Mouse (Mus musculus) MEL (cell line): ENCODE data around the gene Prss22. TPM values are rescaled to one million over a fixed set of nuclear protein-coding genes. Genes with fewer than 3 reads are reported as not detected.

Source experiments
- DNase-seq: peaks from one replicate; pipeline ENCODE4 v3.0.0; 2011; ENCODE audit warnings: low read depth, low spot score
- H3K27ac ChIP-seq: 2 replicates; pipeline ENCODE4 v1.5.1; 2012; ENCODE audit warnings: low read depth, mild to moderate bottlenecking, control low read depth, low read length, moderate library complexity; ENCODE audit not compliant: control insufficient read depth
- H3K27me3 ChIP-seq, 2 experiments: fragments of 150-350 bp in 1 of 2; sonication (generic) in 1 of 2; 2 replicates each; pipeline ENCODE4 v1.6.1; 2012; ENCODE audit warnings: low read length in 2 of 2, mild to moderate bottlenecking in 2 of 2, improper control_type of control experiment in 1 of 2, moderate library complexity in 1 of 2; ENCODE audit not compliant: insufficient read depth in 2 of 2, control insufficient read depth in 1 of 2
- H3K36me3 ChIP-seq, 2 experiments: 2 replicates each; pipeline ENCODE4 v1.6.1; 2012 to 2014; ENCODE audit warnings: low read length in 2 of 2, improper control_type of control experiment in 1 of 2, inconsistent platforms in 1 of 2, mild to moderate bottlenecking in 1 of 2; ENCODE audit not compliant: insufficient read depth in 2 of 2, control insufficient read depth in 1 of 2
- H3K4me1 ChIP-seq, 2 experiments: fragments of 150-350 bp in 1 of 2; sonication (generic) in 1 of 2; 2 replicates each; pipeline ENCODE4 v1.6.1; 2012; ENCODE audit warnings: low read length in 2 of 2, improper control_type of control experiment in 1 of 2, mild to moderate bottlenecking in 1 of 2; ENCODE audit not compliant: insufficient read depth in 2 of 2, control insufficient read depth in 1 of 2
- H3K4me3 ChIP-seq, 2 experiments: fragments of 150-350 bp in 1 of 2; sonication (generic) in 1 of 2; 2 replicates each; pipeline ENCODE4 v1.5.1; 2012; ENCODE audit warnings: low read depth in 2 of 2, low read length in 2 of 2, mild to moderate bottlenecking in 2 of 2, moderate library complexity in 2 of 2, control low read depth in 1 of 2, improper control_type of control experiment in 1 of 2; ENCODE audit not compliant: control insufficient read depth in 1 of 2, insufficient read depth in 1 of 2
- H3K79me2 ChIP-seq: 2 replicates; pipeline ENCODE4 v1.6.1; 2012; ENCODE audit warnings: mild to moderate bottlenecking, low read length, moderate library complexity; ENCODE audit not compliant: control insufficient read depth, poor library complexity, insufficient read depth
- H3K9ac ChIP-seq: 2 replicates; pipeline ENCODE4 v1.6.1; 2012; ENCODE audit warnings: low read depth, mild to moderate bottlenecking, control low read depth, low read length, moderate library complexity; ENCODE audit not compliant: control insufficient read depth, poor library complexity, severe bottlenecking
- H3K9me3 ChIP-seq: fragments of 150-350 bp; sonication (generic); replicated peaks from 2 replicates; pipeline ENCODE4 v1.6.1; 2012; ENCODE audit warnings: mild to moderate bottlenecking, low read length, improper control_type of control experiment, moderate library complexity; ENCODE audit not compliant: insufficient read depth
- BHLHE40 ChIP-seq: IDR thresholded peaks from 2 replicates; pipeline ENCODE4 v1.6.1; 2012; ENCODE audit warnings: low read depth, mild to moderate bottlenecking, inconsistent platforms, low read length, improper control_type of control experiment, borderline replicate concordance
- CHD1 ChIP-seq: IDR thresholded peaks from 2 replicates; pipeline ENCODE4 v1.6.1; 2012; ENCODE audit warnings: low read depth, mild to moderate bottlenecking, inconsistent platforms, low read length, improper control_type of control experiment
- E2F4 ChIP-seq: IDR thresholded peaks from 2 replicates; pipeline ENCODE4 v1.6.1; 2011; ENCODE audit warnings: low read depth, low read length, improper control_type of control experiment, borderline replicate concordance
- ELF1 ChIP-seq: IDR thresholded peaks from 2 replicates; pipeline ENCODE4 v1.6.1; 2014; ENCODE audit warnings: low read depth, mild to moderate bottlenecking, inconsistent platforms, low read length, improper control_type of control experiment, moderate library complexity
- MAX ChIP-seq: IDR thresholded peaks from 2 replicates; pipeline ENCODE4 v1.6.1; 2011; ENCODE audit warnings: low read length, improper control_type of control experiment
- MEF2A ChIP-seq: IDR thresholded peaks from 2 replicates; pipeline ENCODE4 v1.6.1; 2014; ENCODE audit warnings: low read depth, mild to moderate bottlenecking, inconsistent platforms, low read length, improper control_type of control experiment; ENCODE audit not compliant: poor library complexity, insufficient replicate concordance, severe bottlenecking; ENCODE audit errors: extremely low read depth
- MXI1 ChIP-seq: IDR thresholded peaks from 2 replicates; pipeline ENCODE4 v1.6.1; 2011; ENCODE audit warnings: mild to moderate bottlenecking, low read depth, low read length, improper control_type of control experiment
- RAD21 ChIP-seq: IDR thresholded peaks from 2 replicates; pipeline ENCODE4 v1.6.1; 2011; ENCODE audit warnings: mild to moderate bottlenecking, low read depth, low read length, improper control_type of control experiment
- SIN3A ChIP-seq: IDR thresholded peaks from 2 replicates; pipeline ENCODE4 v1.6.1; 2012; ENCODE audit warnings: low read length, improper control_type of control experiment, inconsistent platforms
- TCF12 ChIP-seq: IDR thresholded peaks from 2 replicates; pipeline ENCODE4 v1.6.1; 2014; ENCODE audit warnings: low read depth, mild to moderate bottlenecking, inconsistent platforms, low read length, improper control_type of control experiment, moderate library complexity
- ZKSCAN1 ChIP-seq: IDR thresholded peaks from 2 replicates; pipeline ENCODE4 v1.6.1; 2012; ENCODE audit warnings: low read depth, mild to moderate bottlenecking, inconsistent platforms, low read length, improper control_type of control experiment, moderate library complexity
- ZMIZ1 ChIP-seq: IDR thresholded peaks from 2 replicates; pipeline ENCODE4 v1.6.1; 2012; ENCODE audit warnings: low read depth, mild to moderate bottlenecking, inconsistent platforms, low read length, improper control_type of control experiment, moderate library complexity
- polyA plus RNA-seq, 2 experiments: library from polyadenylated mRNA; stranded (reverse) in 1 of 2; unstranded in 1 of 2; fragments of >175 nt in 1 of 2; fragments of >200 nt in 1 of 2; gene quantifications; 2 replicates each; pipeline versions ENCODE4 v1.2.1 to v1.2.4; 2012; ENCODE audit warnings: low replicate concordance in 2 of 2, low read depth in 1 of 2; ENCODE audit not compliant: insufficient read length in 2 of 2, insufficient read depth in 1 of 2, missing spikeins in 1 of 2
- total RNA-seq: library from RNA; depleted of rRNA; stranded (reverse); fragments of 300-350 nt; gene quantifications from 2 replicates; pipeline ENCODE4 v1.2.3, GENCODE M21; 2012

Prss22 gene
- total and polyA plus RNA-seq, 3 experiments, result not detected

GRCm38 (mm10) chr17:23984989-23985388 lies 12.9 kb downstream of the Prss22 start:
- Histone ChIP-seq H3K79me2 (no peaks in the 10 kb centered on the region), H3K9me3 (no peaks in the 10 kb centered on the region), H3K4me1 (no peaks in the 10 kb centered on the region), H3K27ac (no peak overlapping the region), H3K4me3 (no peak overlapping the region), H3K9ac (no peak overlapping the region), H3K36me3 (no peaks in the 10 kb centered on the region), H3K27me3 (peaks cover 20 to 25% of the 10 kb centered on the region in 2 experiments)
- TF ChIP-seq MAX, result no peak
- DNase-seq, result no peak

GRCm38 (mm10) chr17:23982912-23983311 lies 15.0 kb downstream of the Prss22 start:
- Histone ChIP-seq H3K36me3 (no peaks in the 10 kb centered on the region), H3K4me1 (no peaks in the 10 kb centered on the region), H3K27me3 (peaks cover 20 to 25% of the 10 kb centered on the region in 2 experiments), H3K9me3 (no peaks in the 10 kb centered on the region), H3K9ac (no peak overlapping the region), H3K4me3 (no peak overlapping the region), H3K27ac (no peak overlapping the region), H3K79me2 (no peaks in the 10 kb centered on the region)
- DNase-seq, result no peak
- no peak for TF ChIP-seq TCF12
- no peak for TF ChIP-seq ELF1
- TF ChIP-seq BHLHE40, result no peak
- no peak for TF ChIP-seq MXI1
- no peak for TF ChIP-seq E2F4
- TF ChIP-seq CHD1, result no peak
- TF ChIP-seq RAD21, result no peak
- no peak for TF ChIP-seq ZMIZ1
- no peak for TF ChIP-seq MEF2A

- Histone ChIP-seq H3K27ac (no peak within 1 kb of the TSS), H3K4me1 (no peaks in the 10 kb centered on the region), H3K9me3 (no peaks in the 10 kb centered on the region), H3K4me3 (no peak within 1 kb of the TSS), H3K36me3 (no peaks in the 10 kb centered on the region), H3K9ac (no peak within 1 kb of the TSS), H3K27me3 (peaks cover 19 to 25% of the 10 kb centered on the region in 2 experiments), H3K79me2 (no peaks in the 10 kb centered on the region)
- TF ChIP-seq SIN3A (no peak), ZKSCAN1 (no peak)
- DNase-seq, result no peak
Measured at GRCm38 (mm10) chr17:23980297-23980909, 17.5 kb downstream of the Prss22 start, which contains the start of gene Prss30. Gene Prss30 (minus strand): TSS chr17:23980566.
